Mouse (Mus musculus): Measurements from ENCODE around the gene Ifna12.

DNA sequence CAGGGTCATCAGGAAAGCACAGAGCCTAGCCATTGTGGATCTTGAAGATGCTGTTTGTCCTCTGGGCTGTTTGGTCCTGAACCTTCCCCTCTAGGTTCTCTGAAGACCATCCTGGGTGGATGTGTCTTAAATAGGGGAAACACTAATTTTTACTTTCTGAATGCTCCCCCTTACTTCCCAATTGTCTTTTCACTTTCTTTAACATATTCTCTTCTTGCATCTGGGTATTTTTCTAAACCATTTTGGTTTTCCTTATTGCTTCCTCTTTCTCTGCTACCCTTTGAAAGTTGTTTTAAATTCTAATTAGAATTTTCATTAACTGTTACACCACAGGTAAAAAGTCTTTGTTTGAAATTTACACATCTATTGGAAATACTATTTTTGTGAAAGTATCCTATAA is at the start of gene Ifna12:
- no peak for TF ChIP-seq CTCF (IDR thresholded peaks at IDR 0.05; ENCODE audit: control insufficient read depth, insufficient read depth, insufficient replicate concordance, low read depth, low read length)
- TF ChIP-seq POLR2A (IDR thresholded peaks at IDR 0.05; ENCODE audit: control insufficient read depth, low read depth, low read length) = no peak
